Mouse (Mus musculus): ENCODE measurements at regions not wholly inside any gene's neighbourhood (a gene's known extent, or its start where the extent isn't known, plus 50 kb on each side); places are given as distances from the start of the nearest gene placed in this dataset.
"Not testable (repeated sequence)": the region's sequence is repeated elsewhere in the genome, so short reads cannot be mapped to it uniquely, and the experiment has no call there.

DNA sequence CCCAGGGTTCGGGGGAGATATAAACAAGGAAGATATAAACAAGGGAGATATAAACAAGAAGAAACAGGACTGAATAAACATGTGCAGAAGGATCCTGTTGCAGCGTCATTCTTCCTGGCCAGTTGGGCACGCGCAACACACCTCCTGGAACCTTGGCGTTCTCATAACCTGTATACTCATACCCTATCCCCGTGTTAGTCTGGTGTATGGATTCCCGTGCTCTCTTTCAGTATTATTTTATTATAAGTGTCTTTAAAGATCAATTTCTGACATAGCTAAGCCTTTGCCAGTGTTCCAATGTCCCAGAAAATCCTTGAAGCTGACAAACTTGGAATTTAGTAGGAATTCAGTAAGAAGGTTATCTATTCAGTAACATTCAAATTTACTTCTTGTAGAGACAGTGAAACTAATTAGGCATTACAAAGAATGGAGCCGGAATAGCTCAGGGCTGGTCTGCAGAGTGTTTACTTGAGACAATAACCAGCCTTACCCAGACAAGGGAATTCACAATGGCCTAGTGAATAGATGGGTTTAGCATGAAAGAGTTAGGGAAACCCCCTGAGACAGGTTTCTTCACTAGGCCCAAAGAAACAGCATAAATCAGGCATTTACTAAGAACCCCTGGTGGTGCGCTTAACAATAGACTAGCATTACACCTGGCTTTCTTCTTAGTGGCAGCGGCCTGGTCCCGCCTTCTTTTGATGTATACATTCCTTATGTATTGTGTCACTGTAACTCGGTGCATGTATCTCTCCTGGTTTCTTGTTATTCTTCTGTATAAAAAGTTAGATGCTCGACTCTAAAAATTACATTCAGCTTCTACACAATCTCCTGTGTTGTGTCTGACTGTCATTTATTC, 458.4 kb downstream of the Epm2a start:
- DNase-seq (ENCODE audit: low spot score): not testable (repeated sequence)

DNA sequence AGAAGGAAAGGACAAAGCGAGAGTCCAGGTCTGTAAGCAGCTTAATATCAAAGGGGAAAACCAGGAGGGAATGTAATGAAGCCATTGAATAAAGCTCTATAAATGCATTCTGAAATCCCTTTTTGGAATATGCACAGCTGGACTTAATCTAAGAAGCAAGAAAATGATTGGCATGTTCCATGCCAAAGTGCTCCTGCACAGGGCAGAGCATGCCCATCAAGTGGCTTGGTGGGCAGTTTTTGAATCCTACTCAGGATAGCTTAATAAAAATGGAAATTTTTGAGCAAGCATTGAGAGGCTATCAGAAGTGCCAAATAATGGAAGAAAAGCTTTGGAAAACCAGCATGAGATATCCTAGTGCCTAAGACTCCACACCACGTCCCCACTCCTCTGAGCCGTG, 466.1 kb downstream of the Epm2a start:
- no peak for DNase-seq (ENCODE audit: low spot score)

GRCm38 (mm10) chr10:11822418-11822959, 479.3 kb downstream of the Epm2a start:
- DNase-seq (ENCODE audit: low spot score): no peak

- DNase-seq (ENCODE audit: low spot score): no peak
Observed at GRCm38 (mm10) chr10:11841094-11841493, 497.9 kb downstream of the Epm2a start.

DNA sequence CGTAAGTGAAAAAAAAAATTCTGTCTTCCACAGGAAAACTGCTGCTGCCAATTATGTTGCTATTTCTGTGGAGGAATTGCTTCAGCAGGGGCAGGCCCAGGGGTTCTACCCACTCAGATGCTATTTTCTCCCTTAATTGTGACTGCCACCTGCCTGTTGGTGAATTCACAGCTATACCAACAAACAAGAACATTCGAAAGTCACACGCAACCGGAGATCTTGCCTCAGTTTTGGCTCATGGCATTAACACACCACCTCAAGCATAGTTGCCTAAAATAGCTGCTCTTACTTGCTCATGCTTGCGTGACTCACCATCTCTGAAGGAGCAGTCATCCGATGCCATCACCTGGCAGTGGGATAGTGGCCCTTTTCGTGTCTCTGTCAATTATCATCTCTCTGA, 498.3 kb downstream of the Epm2a start:
- DNase-seq (ENCODE audit: low spot score): no peak

DNA sequence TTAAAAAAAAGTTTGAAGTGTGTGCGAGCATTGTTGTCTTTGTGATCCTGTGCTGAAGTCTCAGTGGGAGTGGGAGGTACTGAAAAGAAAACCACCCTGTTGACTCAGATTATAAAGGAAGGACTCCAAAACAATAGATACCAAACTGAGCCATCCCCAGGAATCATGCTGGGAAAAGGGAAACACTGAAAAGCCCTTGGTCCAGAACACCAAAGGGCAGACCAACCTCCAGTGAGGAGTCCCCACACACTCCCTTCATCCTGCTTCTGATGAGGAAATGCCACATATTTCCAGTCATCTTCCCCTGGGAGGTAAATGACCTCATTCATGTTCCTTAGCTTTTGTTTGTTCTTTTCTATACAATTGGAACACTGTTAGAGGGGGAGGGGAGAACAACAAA, 502.9 kb downstream of the Epm2a start:
- no peak for DNase-seq (ENCODE audit: low spot score)

- no peak for DNase-seq (ENCODE audit: low spot score)
Observed at GRCm38 (mm10) chr10:11875145-11876131, 532.2 kb downstream of the Epm2a start.

GRCm38 (mm10) chr10:11886237-11886636, 543.0 kb downstream of the Epm2a start:
- DNase-seq (ENCODE audit: low spot score): no peak

DNA sequence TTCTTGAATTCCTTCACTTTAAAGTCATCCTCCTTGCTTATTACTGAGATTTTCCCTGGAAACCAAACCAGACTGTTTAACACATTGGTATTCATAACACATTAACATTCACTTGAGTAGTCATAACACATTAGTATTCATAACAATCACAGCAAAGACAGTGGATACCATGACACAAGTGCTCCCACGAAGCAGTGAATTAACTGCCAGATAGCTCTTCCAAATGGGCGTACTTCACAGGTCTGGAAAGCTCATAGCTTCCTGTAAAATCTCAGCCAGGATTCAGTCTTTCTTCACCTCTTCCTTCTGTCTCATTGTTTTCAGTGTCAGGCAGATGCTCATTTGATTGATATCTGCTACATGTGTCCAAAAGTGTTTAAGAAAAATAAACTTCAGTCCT, 545.7 kb downstream of the Epm2a start:
- no peak for DNase-seq (ENCODE audit: low spot score)

- no peak for DNase-seq (ENCODE audit: low spot score)
Observed at GRCm38 (mm10) chr10:11922132-11922531, 578.9 kb downstream of the Epm2a start.

DNA sequence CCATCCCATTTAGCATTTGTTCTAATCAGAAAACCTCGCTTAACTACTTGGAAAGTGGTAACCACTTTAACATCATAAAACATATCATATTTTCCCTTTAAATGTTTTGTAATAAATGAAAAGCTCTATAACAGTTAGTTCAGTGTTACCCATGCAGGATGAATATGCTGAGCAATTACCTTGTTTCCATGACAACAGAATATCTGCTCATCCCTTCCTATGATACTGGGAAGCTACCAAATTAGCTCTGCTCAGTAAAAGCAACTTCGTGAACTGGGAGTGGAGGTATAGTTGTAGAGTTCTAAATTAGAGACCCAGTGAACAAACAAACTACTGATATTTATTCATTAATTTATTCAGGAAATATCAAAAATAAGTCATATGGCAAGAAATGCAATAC, 595.0 kb downstream of the Epm2a start:
- DNase-seq (ENCODE audit: low spot score): no peak

GRCm38 (mm10) chr10:11942772-11943171, 599.6 kb downstream of the Epm2a start:
- no peak for DNase-seq (ENCODE audit: low spot score)

- DNase-seq (ENCODE audit: low spot score): no peak
Observed at GRCm38 (mm10) chr10:11960327-11960922, 617.2 kb downstream of the Epm2a start.

- no peak for DNase-seq (ENCODE audit: low spot score)
Observed at GRCm38 (mm10) chr10:12004966-12005365, 661.8 kb downstream of the Epm2a start.

GRCm38 (mm10) chr10:12005889-12006288, 662.7 kb downstream of the Epm2a start:
- no peak for DNase-seq (ENCODE audit: low spot score)

- no peak for DNase-seq (ENCODE audit: low spot score)
Observed at GRCm38 (mm10) chr10:12017286-12017685, 674.1 kb downstream of the Epm2a start.

DNA sequence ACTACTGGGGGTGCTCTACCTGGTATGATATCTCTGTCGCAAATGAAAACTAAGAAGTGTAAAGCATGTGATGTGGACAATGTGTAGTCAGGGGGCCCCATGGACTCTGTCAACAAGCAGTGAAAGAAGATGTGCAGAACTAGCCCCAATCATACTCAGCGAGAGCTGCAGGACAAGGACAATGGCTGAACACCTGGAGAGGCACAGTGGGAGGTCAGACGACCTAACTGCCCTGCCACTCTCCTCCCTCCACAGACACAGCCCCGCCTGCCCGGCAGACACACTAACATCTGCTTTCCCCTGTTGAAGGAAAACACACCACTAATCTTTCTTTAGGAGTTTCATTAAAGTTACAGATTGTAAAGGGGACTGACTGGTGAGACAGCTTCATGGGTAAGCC, 675.1 kb downstream of the Epm2a start:
- no peak for DNase-seq (ENCODE audit: low spot score)

DNA sequence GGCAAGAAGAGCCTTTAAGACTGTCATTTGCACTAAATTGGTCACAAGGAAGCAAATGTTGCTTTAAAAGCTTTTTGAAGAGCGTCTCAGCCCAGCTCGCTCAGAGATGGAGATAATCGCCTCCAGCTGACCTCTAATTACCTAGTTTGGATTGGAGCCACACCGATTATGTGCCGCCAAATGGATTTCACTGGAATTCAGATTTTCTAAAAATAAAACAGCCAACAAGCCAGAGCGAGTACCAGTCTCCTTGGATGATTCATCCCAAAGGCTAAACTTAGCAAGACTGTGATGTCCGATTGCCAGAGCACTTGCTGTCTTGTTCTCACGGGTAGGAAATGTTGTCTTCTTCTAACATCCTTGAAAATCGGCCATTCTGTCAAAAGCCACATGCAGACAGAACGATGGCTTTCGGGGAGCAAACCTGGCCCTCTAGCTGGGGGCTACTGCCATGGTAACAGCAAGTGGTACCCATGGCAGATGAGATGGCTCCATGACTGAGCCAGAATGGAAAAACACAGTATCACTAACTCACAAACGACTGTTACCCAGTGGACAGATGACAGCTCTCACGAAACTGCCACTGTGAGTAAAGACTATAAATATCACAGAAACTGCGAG, 676.1 kb downstream of the Epm2a start:
- DNase-seq (ENCODE audit: low spot score): peak; percentile 21

DNA sequence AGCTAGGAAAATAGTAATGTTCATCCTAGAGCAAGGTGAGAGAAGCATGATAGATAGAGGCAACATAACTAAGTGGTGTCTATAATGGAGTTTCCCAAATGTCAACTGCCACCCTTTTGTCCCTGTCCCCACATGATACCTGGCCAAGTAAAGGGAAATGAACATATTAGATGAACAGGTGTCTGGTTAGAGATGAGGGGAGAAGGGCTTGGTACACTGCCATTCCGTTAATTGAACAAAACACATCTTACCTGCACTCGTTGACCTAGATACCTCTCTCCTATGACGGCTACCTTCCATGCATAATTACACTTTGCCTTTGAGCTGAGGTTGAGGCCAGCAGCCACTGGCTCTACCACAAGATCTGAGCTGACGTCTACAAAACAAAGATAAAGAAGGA, 677.4 kb downstream of the Epm2a start:
- DNase-seq (ENCODE audit: low spot score): no peak

GRCm38 (mm10) chr10:12035159-12035558, 692.0 kb downstream of the Epm2a start:
- DNase-seq (ENCODE audit: low spot score): no peak

- DNase-seq (ENCODE audit: low spot score): no peak
Observed at GRCm38 (mm10) chr10:12045937-12046336, 702.7 kb downstream of the Epm2a start.

DNA sequence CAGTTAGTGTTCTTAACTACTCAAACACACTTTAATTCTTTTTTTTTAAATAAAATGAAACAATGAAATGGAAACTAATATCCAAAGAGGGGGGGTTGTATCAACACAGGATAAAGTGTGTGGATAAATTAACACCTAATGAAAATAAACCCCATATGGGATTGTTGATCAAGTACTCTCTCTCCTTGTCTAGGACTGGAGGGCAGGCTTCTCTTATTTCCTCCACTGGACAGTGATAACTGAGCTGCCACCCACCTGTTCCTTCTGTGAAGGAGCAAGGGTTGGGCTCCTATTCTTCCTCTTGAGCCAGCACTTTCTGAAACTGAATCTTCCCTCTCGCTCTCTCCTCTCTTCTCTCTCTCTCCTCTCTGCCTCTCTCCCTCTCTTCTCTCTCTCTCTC, 716.5 kb downstream of the Epm2a start:
- DNase-seq (ENCODE audit: low spot score): no peak
